ENCODE assay signal across 9 mouse cellular contexts in the genomic region with DNA sequence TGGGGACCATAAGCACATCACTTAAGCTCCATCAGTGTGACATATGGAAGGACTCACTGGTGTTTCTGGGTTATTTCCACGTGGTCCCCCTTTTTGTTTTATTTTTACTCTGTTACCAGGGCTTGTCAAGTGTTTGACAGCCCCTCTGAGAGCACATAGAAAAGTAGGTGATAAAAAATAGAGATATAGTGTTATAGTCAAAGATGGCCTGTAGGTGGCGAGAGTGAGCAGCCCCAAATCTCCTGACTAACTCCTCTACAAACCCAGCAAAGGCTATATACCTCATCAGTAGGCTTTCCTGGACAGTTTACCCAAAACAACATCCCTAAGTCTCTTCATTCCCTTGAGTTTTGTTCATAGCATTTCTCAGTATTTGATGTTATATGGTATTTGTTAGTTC. TPM values are rescaled to one million over a fixed set of nuclear protein-coding genes. Genes with fewer than 3 reads are reported as not detected.
A peak's percentile ranks its signal among the peaks of the same experiment; 100 is the strongest.
DNase-seq lines count a peak whose midpoint lies in the region; ATAC-seq and TF ChIP-seq lines count a peak whose summit lies in the region.
"Had no signal": no experiment of that assay in that cellular context is flagged by ENCODE, and none has a peak within 500 bp of the region (broad histone marks: within the 10 kb centered on the region; RNA-seq: fewer than 3 reads in every experiment).

No protein-coding gene starts in this region.

- H3K27me3 ChIP-seq in hindbrain, embryonic 14.5 days (ENCODE audit: control insufficient read depth, insufficient read depth, low read length) = no peaks in the 10 kb centered on the region
- 0 out of 2 replicates have a peak, but pooled peaks cover 3% of the 10 kb centered on the region for H3K27me3 ChIP-seq in hindbrain, embryonic 13.5 days
- peaks cover 40% of the 10 kb centered on the region for H3K27me3 ChIP-seq in Patski

- no peak overlapping the region for H3K4me3 ChIP-seq in hindbrain, embryonic 14.5 days (replicated peaks; ENCODE audit: low read length)
- H3K4me3 ChIP-seq in hindbrain, embryonic 13.5 days = no peak overlapping the region
- H3K4me3 ChIP-seq: erythroblast, embryonic 14.5 days had no signal

- H3K36me3 ChIP-seq in hindbrain, embryonic 14.5 days (replicated peaks; ENCODE audit: control insufficient read depth, insufficient read depth) = no peaks in the 10 kb centered on the region
- H3K36me3 ChIP-seq in hindbrain, embryonic 13.5 days = no peaks in the 10 kb centered on the region

- no peak overlapping the region for H3K9ac ChIP-seq in hindbrain, embryonic 14.5 days
- H3K9ac ChIP-seq in hindbrain, embryonic 13.5 days = no peak overlapping the region

- CTCF ChIA-PET in Patski (lab: Charles Lee) = interaction anchor here (0.6 to 1.8 kb wide), 5 partner anchors 8 to 52 kb away, joined by 3 to 7 read pairs (median 3); no protein-coding TSS in a partner anchor

- POLR2A ChIA-PET in Patski (lab: Charles Lee) = no interaction called here

- no peaks in the 10 kb centered on the region for H3K9me3 ChIP-seq in hindbrain, embryonic 14.5 days (ENCODE audit: control insufficient read depth, low read length)
- no peaks in the 10 kb centered on the region for H3K9me3 ChIP-seq in hindbrain, embryonic 13.5 days

- in situ Hi-C loops in Patski (cut with MboI; ENCODE audit: low pct_unique_long_range_greater_than_20kb) = loop anchor here (5.0 kb wide), 1 partner anchor 50 kb away; no protein-coding TSS in a partner anchor

- TF ChIP-seq CTCF in Patski (IDR thresholded peaks at IDR 0.05) = peak; percentile 83

- WGBS in hindbrain, embryonic 14.5 days = 0% methylated on average over 2 of the region's 2 CpGs
- WGBS in hindbrain, embryonic 13.5 days = 0% methylated on average over 2 of the region's 2 CpGs

- no peak for ATAC-seq in hindbrain, embryonic 14.5 days (ENCODE audit: low FRiP score)
- no peak for ATAC-seq in hindbrain, embryonic 13.5 days (ENCODE audit: low FRiP score)
- ATAC-seq in Patski = peak; percentile 50

- H3K4me1 ChIP-seq in hindbrain, embryonic 14.5 days (replicated peaks; ENCODE audit: control insufficient read depth, insufficient read depth, low read length) = 0 out of 2 replicates have a peak, but pooled peaks cover 4% of the 10 kb centered on the region
- peaks cover 4% of the 10 kb centered on the region for H3K4me1 ChIP-seq in hindbrain, embryonic 13.5 days (replicated peaks)

- no peak overlapping the region for H3K4me2 ChIP-seq in hindbrain, embryonic 14.5 days (replicated peaks)
- no peak overlapping the region for H3K4me2 ChIP-seq in hindbrain, embryonic 13.5 days

- H3K27ac ChIP-seq in hindbrain, embryonic 14.5 days = no peak overlapping the region
- no peak overlapping the region for H3K27ac ChIP-seq in hindbrain, embryonic 13.5 days

- DNase-seq in hindbrain, embryonic 14.5 days (ENCODE audit: low spot score) = peak; percentile 65
- peak; percentile 67 for DNase-seq in CD4-positive, CD25-positive, alpha-beta regulatory T cell, adult 2 months (ENCODE audit: low read depth, low spot score)
- DNase-seq in Patski (ENCODE audit: low read depth, low spot score) = no peak
- peak; percentile 48 for DNase-seq in embryo, embryonic 11 days
- DNase-seq in kidney, postnatal 36 days = peak; percentile 30 to 66
- DNase-seq in naive thymus-derived CD4-positive, alpha-beta T cell, adult 2 months (ENCODE audit: low read depth) = peak; percentile 60
- DNase-seq in gastrocnemius, postnatal 25 days = no peak

RNA-seq across cellular contexts. Expression of a gene that starts 5.3 kb away (rescaled TPM):
- polyA plus RNA-seq in hindbrain, embryonic 14.5 days (2014; fragmentation: Nextera tagmentation; extraction: Ambion mirVana) = not detected in 2 replicates
- polyA plus RNA-seq in hindbrain, embryonic 13.5 days (2015; fragmentation: Nextera tagmentation; extraction: Ambion mirVana) = 0.71 TPM in 1 of 2 replicates, not detected in the other
- polyA plus RNA-seq in Patski (2021) = not detected
- not detected for total RNA-seq in gastrocnemius, postnatal 25 days (2021)
- polyA plus RNA-seq: erythroblast, embryonic 14.5 days had no signal

RNA-seq across cellular contexts. Expression of a gene that starts 23.7 kb away (rescaled TPM):
- polyA plus RNA-seq in hindbrain, embryonic 14.5 days (2014; fragmentation: Nextera tagmentation; extraction: Ambion mirVana) = not detected in 2 replicates
- polyA plus RNA-seq in hindbrain, embryonic 13.5 days (2015; fragmentation: Nextera tagmentation; extraction: Ambion mirVana) = 0.16 TPM in 1 of 2 replicates, not detected in the other
- polyA plus RNA-seq in Patski (2021) = not detected
- not detected for total RNA-seq in gastrocnemius, postnatal 25 days (2021)

RNA-seq across cellular contexts. Expression of a gene that starts 47.5 kb away (rescaled TPM):
- polyA plus RNA-seq in hindbrain, embryonic 14.5 days (2014; fragmentation: Nextera tagmentation; extraction: Ambion mirVana) = not detected in 2 replicates
- 0.06 TPM in 1 of 2 replicates, not detected in the other for polyA plus RNA-seq in hindbrain, embryonic 13.5 days (2015; fragmentation: Nextera tagmentation; extraction: Ambion mirVana)
- not detected for polyA plus RNA-seq in Patski (2021)
- total RNA-seq in gastrocnemius, postnatal 25 days (2021) = not detected

RNA-seq across cellular contexts. Expression of a gene that starts 53.1 kb away (rescaled TPM):
- 99.6 and 108 TPM in 2 replicates for polyA plus RNA-seq in hindbrain, embryonic 14.5 days (2014; fragmentation: Nextera tagmentation; extraction: Ambion mirVana)
- polyA plus RNA-seq in hindbrain, embryonic 13.5 days (2015; fragmentation: Nextera tagmentation; extraction: Ambion mirVana) = 107 and 108 TPM in 2 replicates
- 85.3 TPM for polyA plus RNA-seq in Patski (2021)
- total RNA-seq in gastrocnemius, postnatal 25 days (2021) = 10 to 100 TPM; 18.6 to 20.1 TPM

Comparison
In these comparisons a context has a peak if more than half of its experiments do, and no peak if none do; other contexts are left out.
1. DNase-seq: peak in hindbrain, embryonic 14.5 days (single experiment), CD4-positive, CD25-positive, alpha-beta regulatory T cell, adult 2 months (single experiment), embryo, embryonic 11 days (single experiment), kidney, postnatal 36 days (2 of 2) and naive thymus-derived CD4-positive, alpha-beta T cell, adult 2 months (single experiment); none in Patski (single experiment) and gastrocnemius, postnatal 25 days (single experiment).